Mouse (Mus musculus): ENCODE measurements around the gene Hs2st1. TPM values are rescaled to one million over a fixed set of nuclear protein-coding genes. Genes with fewer than 3 reads are reported as not detected.

The Hs2st1 gene
- polyA plus RNA-seq, 2 experiments, result 1.7 to 2.5 TPM

DNA sequence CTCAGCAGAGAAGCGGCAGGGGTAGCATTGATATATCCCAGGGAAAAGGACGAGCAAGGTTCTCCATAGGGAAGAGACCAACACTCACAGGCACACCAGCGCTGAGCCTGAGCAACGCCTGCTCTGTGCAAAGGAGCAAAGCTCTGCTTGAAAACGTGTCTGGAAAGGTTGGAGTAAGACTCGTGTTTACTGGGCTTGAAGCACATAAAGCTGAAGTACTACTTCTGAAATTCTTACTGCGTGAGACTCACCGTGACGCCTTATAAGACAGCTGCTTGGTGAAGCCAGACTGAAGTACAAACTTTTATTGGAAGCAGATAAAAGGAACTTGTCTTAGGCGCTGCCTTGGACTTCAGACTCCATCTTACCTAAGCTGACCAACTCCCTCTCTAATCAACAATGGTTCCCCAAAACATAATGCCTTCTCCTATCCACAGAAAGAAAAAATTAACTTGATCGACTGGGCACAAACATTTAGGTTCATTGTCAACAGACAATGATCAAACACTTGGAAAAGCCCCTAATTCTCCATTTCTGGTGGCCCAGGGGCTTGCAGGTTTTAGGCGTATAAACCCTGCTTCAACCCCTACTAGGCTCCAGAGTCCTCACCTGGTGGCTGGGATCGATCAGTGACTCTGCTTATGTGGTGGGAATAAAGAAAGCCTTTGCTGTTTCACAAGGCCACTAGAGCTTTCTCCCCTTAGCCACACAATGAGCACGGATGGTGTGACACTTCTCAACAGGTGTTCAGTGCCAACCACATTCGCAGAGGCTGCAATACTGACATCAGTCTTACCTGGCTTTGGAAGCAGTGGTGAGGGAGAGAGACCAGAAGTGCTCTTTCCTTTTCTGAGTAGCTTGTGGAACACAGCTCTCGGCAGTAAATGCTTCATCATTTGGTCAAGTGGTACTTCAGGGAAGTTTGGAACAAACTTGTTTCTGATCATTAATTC is 56.5 kb downstream of the Hs2st1 start:
- Histone ChIP-seq H3K4me1 (replicated peaks; ENCODE audit: control insufficient read depth in 2 of 2, insufficient read depth in 2 of 2, low read length in 1 of 2) (no peaks in the 10 kb centered on the region), H3K36me3 (replicated peaks; ENCODE audit: control insufficient read depth, insufficient read depth, low read depth) (no peaks in the 10 kb centered on the region), H3K9me3 (ENCODE audit: control insufficient read depth, low read length) (no peaks in the 10 kb centered on the region), H3K27ac (no peak overlapping the region), H3K9ac (replicated peaks) (no peak overlapping the region), H3K27me3 (ENCODE audit: control insufficient read depth, insufficient read depth, low read length) (no peaks in the 10 kb centered on the region), H3K4me3 (ENCODE audit: insufficient read depth in 1 of 2, low read depth in 2 of 2, low read length in 2 of 2) (no peak overlapping the region), H3K4me2 (ENCODE audit: low read depth) (no peak overlapping the region)
- TF ChIP-seq CTCF (IDR thresholded peaks at IDR 0.05; ENCODE audit: low read depth), result no peak
- TF ChIP-seq EP300 (IDR thresholded peaks at IDR 0.05; ENCODE audit: low read depth), result no peak
- ATAC-seq (ENCODE audit: insufficient read depth) (no peak), DNase-seq (ENCODE audit: low read depth in 3 of 3, low spot score in 3 of 3) (no peak)
- 76% methylated on average over 16 of the region's 16 CpGs for WGBS (ENCODE audit: insufficient replicate concordance)

DNA sequence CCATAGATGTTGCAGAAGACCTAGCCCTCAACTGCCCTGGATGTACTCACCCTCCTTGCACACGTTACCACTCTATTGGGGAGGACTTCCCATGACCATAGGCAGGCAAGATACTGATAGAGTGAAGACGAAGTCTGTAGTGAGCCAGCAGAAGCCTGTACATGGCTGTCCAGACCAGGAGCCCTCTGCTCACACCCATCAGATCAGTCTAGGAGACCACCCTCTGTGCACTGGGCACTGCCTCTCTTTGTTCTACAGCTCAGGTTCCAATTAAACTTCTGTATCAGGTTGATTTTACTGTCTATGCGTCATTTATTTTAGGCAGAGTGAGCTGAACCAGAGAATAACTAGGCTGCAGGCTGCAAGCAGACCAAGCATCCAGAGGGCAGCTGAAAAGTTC is 59.3 kb downstream of the Hs2st1 start:
- Histone ChIP-seq H3K27me3 (ENCODE audit: control insufficient read depth, insufficient read depth, low read length) (no peaks in the 10 kb centered on the region), H3K9ac (replicated peaks) (no peak overlapping the region), H3K27ac (no peak overlapping the region), H3K4me2 (ENCODE audit: low read depth) (no peak overlapping the region), H3K36me3 (replicated peaks; ENCODE audit: control insufficient read depth, insufficient read depth, low read depth) (no peaks in the 10 kb centered on the region), H3K9me3 (ENCODE audit: control insufficient read depth, low read length) (no peaks in the 10 kb centered on the region), H3K4me3 (ENCODE audit: insufficient read depth in 1 of 2, low read depth in 2 of 2, low read length in 2 of 2) (no peak overlapping the region), H3K4me1 (replicated peaks; ENCODE audit: control insufficient read depth in 2 of 2, insufficient read depth in 2 of 2, low read length in 1 of 2) (peaks cover 3 to 10% of the 10 kb centered on the region in 2 experiments; a peak in 2 of 4 replicates)
- no peak for TF ChIP-seq EP300 (IDR thresholded peaks at IDR 0.05; ENCODE audit: low read depth)
- no peak for TF ChIP-seq CTCF (IDR thresholded peaks at IDR 0.05; ENCODE audit: low read depth)
- ATAC-seq (ENCODE audit: insufficient read depth) (no peak), DNase-seq (ENCODE audit: low read depth in 3 of 3, low spot score in 3 of 3) (no peak)
- 67% methylated on average over 3 of the region's 3 CpGs for WGBS (ENCODE audit: insufficient replicate concordance)

DNA sequence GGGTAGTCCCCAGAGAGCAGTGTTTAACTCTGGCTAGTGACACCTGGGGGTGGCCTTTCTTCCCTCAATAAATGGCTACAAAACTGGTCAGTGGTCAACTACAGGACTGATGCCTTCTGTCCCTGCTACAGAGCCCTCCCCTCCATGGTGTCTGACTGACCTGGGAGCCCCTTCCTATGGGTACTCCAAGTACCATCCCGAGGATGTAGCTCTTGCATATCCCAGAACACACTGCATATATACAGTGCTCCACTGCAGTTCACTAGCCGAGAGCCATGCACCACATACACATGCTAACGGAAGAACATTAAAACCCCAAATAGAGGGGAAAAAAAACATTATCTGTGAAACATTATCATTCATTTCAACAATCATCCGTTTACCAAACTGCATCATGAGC is 61.6 kb downstream of the Hs2st1 start:
- no peak overlapping the region for H3K27ac ChIP-seq
- H3K9ac ChIP-seq (replicated peaks), result no peak overlapping the region
- peaks cover 3 to 10% of the 10 kb centered on the region in 2 experiments; a peak in 2 of 4 replicates for H3K4me1 ChIP-seq (replicated peaks; ENCODE audit: control insufficient read depth in 2 of 2, insufficient read depth in 2 of 2, low read length in 1 of 2)
- no peaks in the 10 kb centered on the region for H3K36me3 ChIP-seq (replicated peaks; ENCODE audit: control insufficient read depth, insufficient read depth, low read depth)
- no peak for DNase-seq (ENCODE audit: low read depth in 3 of 3, low spot score in 3 of 3)
- H3K27me3 ChIP-seq (ENCODE audit: control insufficient read depth, insufficient read depth, low read length), result no peaks in the 10 kb centered on the region
- no peak overlapping the region for H3K4me3 ChIP-seq (ENCODE audit: insufficient read depth in 1 of 2, low read depth in 2 of 2, low read length in 2 of 2)
- no peak overlapping the region for H3K4me2 ChIP-seq (ENCODE audit: low read depth)
- ATAC-seq (ENCODE audit: insufficient read depth), result no peak
- H3K9me3 ChIP-seq (ENCODE audit: control insufficient read depth, low read length), result no peaks in the 10 kb centered on the region
- WGBS (ENCODE audit: insufficient replicate concordance), result 73% methylated on average over 4 of the region's 4 CpGs
- TF ChIP-seq EP300 (IDR thresholded peaks at IDR 0.05; ENCODE audit: low read depth), result no peak

DNA sequence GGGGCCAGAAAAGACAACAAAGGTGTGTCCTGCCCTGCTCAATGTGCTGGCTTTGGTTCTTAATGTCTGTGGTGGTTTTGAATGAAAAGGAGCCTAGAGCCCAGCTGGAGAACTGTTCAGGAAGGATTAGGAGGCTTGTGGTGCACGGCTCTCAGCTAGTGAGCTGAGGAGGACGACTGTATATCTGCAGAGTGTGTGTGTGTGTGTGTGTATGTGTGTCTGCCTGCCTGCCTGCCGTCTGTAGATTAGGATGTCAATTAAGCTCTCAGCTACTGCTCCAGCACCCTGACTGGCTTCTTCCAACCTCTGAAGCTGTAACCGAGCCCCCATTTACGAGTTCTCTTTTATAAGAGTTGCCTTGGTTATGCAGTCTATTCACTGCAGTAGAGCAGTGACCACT is 62.1 kb downstream of the Hs2st1 start:
- no peak for TF ChIP-seq CTCF (IDR thresholded peaks at IDR 0.05; ENCODE audit: low read depth)
- no peak for TF ChIP-seq EP300 (IDR thresholded peaks at IDR 0.05; ENCODE audit: low read depth)
- no peak for DNase-seq (ENCODE audit: low read depth in 3 of 3, low spot score in 3 of 3)
- Histone ChIP-seq H3K27me3 (ENCODE audit: control insufficient read depth, insufficient read depth, low read length) (no peaks in the 10 kb centered on the region), H3K4me2 (ENCODE audit: low read depth) (no peak overlapping the region), H3K27ac (no peak overlapping the region), H3K4me3 (ENCODE audit: insufficient read depth in 1 of 2, low read depth in 2 of 2, low read length in 2 of 2) (no peak overlapping the region), H3K9me3 (ENCODE audit: control insufficient read depth, low read length) (no peaks in the 10 kb centered on the region), H3K4me1 (replicated peaks; ENCODE audit: control insufficient read depth in 2 of 2, insufficient read depth in 2 of 2, low read length in 1 of 2) (peaks cover 3 to 10% of the 10 kb centered on the region in 2 experiments; a peak in 2 of 4 replicates), H3K36me3 (replicated peaks; ENCODE audit: control insufficient read depth, insufficient read depth, low read depth) (no peaks in the 10 kb centered on the region), H3K9ac (replicated peaks) (no peak overlapping the region)
- 33% methylated on average over 5 of the region's 5 CpGs for whole genome bisulfite sequencing (ENCODE audit: insufficient replicate concordance)
- ATAC-seq (ENCODE audit: insufficient read depth), result 0 out of 2 replicates have a peak, but pooled peaks have one; percentile 34

DNA sequence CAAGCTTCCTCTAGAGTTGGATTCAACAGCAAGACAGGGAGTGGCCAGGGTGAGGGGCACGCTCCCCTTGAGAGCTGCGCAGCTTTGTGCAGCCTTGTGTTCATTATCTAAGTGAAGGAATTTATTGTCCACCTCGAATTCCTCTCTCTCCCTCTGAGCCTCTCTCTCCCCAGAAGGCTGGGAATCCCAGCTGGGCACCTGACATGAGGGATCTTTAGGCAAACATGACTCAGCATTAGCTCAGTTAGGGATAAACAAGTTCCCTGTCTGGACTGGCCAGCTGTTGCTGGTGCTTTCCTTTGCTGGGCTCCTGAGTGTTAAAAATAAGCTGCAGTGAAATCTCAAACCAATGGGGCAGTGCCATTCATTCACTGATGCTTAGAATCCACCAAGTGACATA is 63.8 kb downstream of the Hs2st1 start:
- ATAC-seq (ENCODE audit: insufficient read depth) (peak; percentile 63), DNase-seq (ENCODE audit: low read depth in 3 of 3, low spot score in 3 of 3) (peak in 1 of 3 experiments; percentile 10)
- Histone ChIP-seq H3K4me3 (ENCODE audit: insufficient read depth in 1 of 2, low read depth in 2 of 2, low read length in 2 of 2) (no peak overlapping the region), H3K36me3 (replicated peaks; ENCODE audit: control insufficient read depth, insufficient read depth, low read depth) (no peaks in the 10 kb centered on the region), H3K27me3 (ENCODE audit: control insufficient read depth, insufficient read depth, low read length) (no peaks in the 10 kb centered on the region), H3K27ac (no peak overlapping the region), H3K4me1 (replicated peaks; ENCODE audit: control insufficient read depth in 2 of 2, insufficient read depth in 2 of 2, low read length in 1 of 2) (peaks cover 3 to 10% of the 10 kb centered on the region in 2 experiments; a peak in 2 of 4 replicates), H3K9me3 (ENCODE audit: control insufficient read depth, low read length) (no peaks in the 10 kb centered on the region), H3K4me2 (ENCODE audit: low read depth) (no peak overlapping the region), H3K9ac (replicated peaks) (no peak overlapping the region)
- TF ChIP-seq CTCF (IDR thresholded peaks at IDR 0.05; ENCODE audit: low read depth), result no peak
- TF ChIP-seq EP300 (IDR thresholded peaks at IDR 0.05; ENCODE audit: low read depth), result no peak
- WGBS (ENCODE audit: insufficient replicate concordance), result 57% methylated on average over 3 of the region's 3 CpGs
